Mouse (Mus musculus): Measurements from ENCODE around the gene Txnrd2. TPM values are rescaled to one million over a fixed set of nuclear protein-coding genes. Genes with fewer than 3 reads are reported as not detected.

Gene Txnrd2
- 24.4 and 26.1 TPM in 2 replicates for polyA plus RNA-seq (2015; fragmentation: Nextera tagmentation; extraction: Ambion mirVana)

DNA sequence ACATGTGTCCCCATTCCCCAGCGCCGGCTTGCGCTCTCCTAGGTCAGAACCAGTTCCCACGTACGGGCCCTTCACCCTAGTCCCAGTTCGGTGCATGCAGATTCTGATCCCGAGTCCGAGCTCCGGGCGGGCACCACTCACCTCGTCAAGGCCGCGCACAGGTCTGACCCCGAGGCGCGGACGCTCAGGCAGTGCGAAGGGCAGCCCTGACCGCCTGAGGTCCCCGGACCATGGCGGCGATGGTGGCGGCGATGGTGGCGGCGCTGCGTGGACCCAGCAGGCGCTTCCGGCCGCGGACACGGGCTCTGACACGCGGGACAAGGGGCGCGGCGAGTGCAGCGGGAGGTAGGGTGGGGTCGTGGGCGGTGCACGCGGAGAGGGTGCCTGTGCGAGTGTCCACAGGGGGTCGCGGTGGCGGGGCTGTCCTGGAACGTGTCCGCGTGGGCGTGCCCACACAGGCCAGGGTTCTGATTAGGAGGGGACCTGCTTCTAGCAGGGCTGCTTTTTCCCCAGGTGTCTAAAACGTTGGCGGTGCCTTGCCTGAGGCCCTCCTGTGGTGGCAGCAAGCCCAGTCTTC is at the start of gene Txnrd2:
TSS of gene Txnrd2 (plus strand) at position 170 of the 577 bp plus-strand sequence.
- ATAC-seq (ENCODE audit: insufficient read depth, low FRiP score, low read depth), result peak; percentile 82
- Histone ChIP-seq H3K9ac (peak within 1 kb of the TSS; percentile 91), H3K9me3 (no peaks in the 10 kb centered on the region), H3K4me2 (peak within 1 kb of the TSS; percentile 84), H3K4me3 (replicated peaks) (peak within 1 kb of the TSS; percentile 91), H3K36me3 (peaks cover 9% of the 10 kb centered on the region; the same call in 1 of the 2 replicates), H3K4me1 (peaks cover 14% of the 10 kb centered on the region), H3K27ac (peak within 1 kb of the TSS; percentile 82), H3K27me3 (replicated peaks) (no peaks in the 10 kb centered on the region)
- under 1% methylated on average over 52 of the region's 52 CpGs for WGBS

DNA sequence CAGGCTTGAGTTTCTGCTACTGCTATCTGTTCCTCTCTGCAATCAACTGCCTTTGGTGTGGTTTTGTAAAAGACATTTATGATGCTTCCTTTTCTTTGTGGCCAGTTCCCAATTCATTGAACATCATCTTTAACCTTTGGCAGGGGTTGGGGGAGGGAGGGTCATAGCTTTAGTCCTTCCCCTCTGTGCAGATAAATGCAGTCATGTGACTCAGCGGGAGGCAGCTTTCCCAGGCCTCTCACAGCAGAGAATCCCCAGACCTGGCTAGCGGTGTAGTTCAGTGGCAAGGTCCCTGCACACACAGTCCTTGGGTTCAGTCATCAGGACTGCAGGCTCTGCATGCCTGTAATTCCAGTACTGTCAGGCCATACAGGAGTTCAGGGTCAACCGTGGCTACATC is 49.0 kb upstream of the Txnrd2 start:
- no peak overlapping the region for H3K4me2 ChIP-seq
- no peaks in the 10 kb centered on the region for H3K9me3 ChIP-seq
- H3K4me3 ChIP-seq (replicated peaks), result no peak overlapping the region
- H3K36me3 ChIP-seq, result no peaks in the 10 kb centered on the region
- 34% methylated on average over 3 of the region's 3 CpGs for WGBS
- H3K9ac ChIP-seq, result no peak overlapping the region
- peaks cover 20% of the 10 kb centered on the region for H3K4me1 ChIP-seq
- ATAC-seq (ENCODE audit: insufficient read depth, low FRiP score, low read depth), result peak; percentile 53; the same call in 1 of the 2 replicates
- no peak overlapping the region for H3K27ac ChIP-seq
- H3K27me3 ChIP-seq (replicated peaks), result no peaks in the 10 kb centered on the region

DNA sequence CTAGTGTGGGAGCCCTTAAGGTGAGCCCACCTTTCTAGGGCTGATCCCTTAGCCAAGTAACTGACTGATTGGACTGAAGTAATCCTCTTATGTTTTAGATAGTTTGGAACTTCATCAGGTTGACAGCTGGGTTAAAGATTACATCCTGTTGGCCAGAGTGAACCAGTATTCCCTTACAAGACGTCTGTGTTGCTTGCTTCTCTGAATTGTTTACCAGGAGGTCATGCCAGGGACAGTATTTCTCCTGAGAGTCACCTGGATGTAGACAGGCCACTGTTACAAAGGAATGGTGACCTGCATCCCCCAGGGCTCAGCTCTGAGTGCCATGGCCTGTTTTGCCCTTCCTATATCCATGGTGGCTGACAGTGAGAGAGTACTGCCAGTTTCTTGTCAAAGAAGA is 47.7 kb upstream of the Txnrd2 start:
- H3K4me3 ChIP-seq (replicated peaks), result no peak overlapping the region
- no peaks in the 10 kb centered on the region for H3K27me3 ChIP-seq (replicated peaks)
- no peak overlapping the region for H3K4me2 ChIP-seq
- H3K4me1 ChIP-seq, result peaks cover 22% of the 10 kb centered on the region
- H3K36me3 ChIP-seq, result no peaks in the 10 kb centered on the region
- no peak for ATAC-seq (ENCODE audit: insufficient read depth, low FRiP score, low read depth)
- no peak overlapping the region for H3K27ac ChIP-seq
- no peaks in the 10 kb centered on the region for H3K9me3 ChIP-seq
- no peak overlapping the region for H3K9ac ChIP-seq
- WGBS, result 33% methylated on average over 1 of the region's 1 CpGs

GRCm38 (mm10) chr16:18379338-18380001 is 46.7 kb upstream of the Txnrd2 start:
- Histone ChIP-seq H3K9ac (no peak overlapping the region), H3K4me2 (no peak overlapping the region), H3K27ac (no peak overlapping the region), H3K27me3 (replicated peaks) (no peaks in the 10 kb centered on the region), H3K4me1 (peaks cover 27% of the 10 kb centered on the region), H3K4me3 (replicated peaks) (no peak overlapping the region), H3K36me3 (no peaks in the 10 kb centered on the region), H3K9me3 (no peaks in the 10 kb centered on the region)
- WGBS, result 79% methylated on average over 8 of the region's 8 CpGs
- no peak for ATAC-seq (ENCODE audit: insufficient read depth, low FRiP score, low read depth)

- Histone ChIP-seq H3K9me3 (no peaks in the 10 kb centered on the region), H3K4me3 (replicated peaks) (no peak overlapping the region), H3K9ac (no peak overlapping the region), H3K4me1 (peaks cover 27% of the 10 kb centered on the region), H3K27ac (no peak overlapping the region), H3K36me3 (no peaks in the 10 kb centered on the region), H3K27me3 (replicated peaks) (no peaks in the 10 kb centered on the region), H3K4me2 (no peak overlapping the region)
- no peak for ATAC-seq (ENCODE audit: insufficient read depth, low FRiP score, low read depth)
- 50% methylated on average over 6 of the region's 6 CpGs for WGBS
These were observed 45.6 kb upstream of the Txnrd2 start for GRCm38 (mm10) chr16:18380495-18381063.

- H3K4me1 ChIP-seq, result peaks cover 26% of the 10 kb centered on the region
- no peaks in the 10 kb centered on the region for H3K36me3 ChIP-seq
- H3K9ac ChIP-seq, result no peak overlapping the region
- H3K27me3 ChIP-seq (replicated peaks), result no peaks in the 10 kb centered on the region
- WGBS, result 56% methylated on average over 6 of the region's 6 CpGs
- H3K4me3 ChIP-seq (replicated peaks), result no peak overlapping the region
- peak; percentile 48; the same call in 1 of the 2 replicates for ATAC-seq (ENCODE audit: insufficient read depth, low FRiP score, low read depth)
- peak overlapping the region; percentile 64 for H3K27ac ChIP-seq
- H3K4me2 ChIP-seq, result no peak overlapping the region
- no peaks in the 10 kb centered on the region for H3K9me3 ChIP-seq
These were observed 44.4 kb upstream of the Txnrd2 start for GRCm38 (mm10) chr16:18381621-18382258.

- no peaks in the 10 kb centered on the region for H3K9me3 ChIP-seq
- peaks cover 26% of the 10 kb centered on the region for H3K4me1 ChIP-seq
- no peak overlapping the region for H3K4me2 ChIP-seq
- H3K27me3 ChIP-seq (replicated peaks), result no peaks in the 10 kb centered on the region
- WGBS, result 74% methylated on average over 9 of the region's 9 CpGs
- H3K36me3 ChIP-seq, result no peaks in the 10 kb centered on the region
- no peak overlapping the region for H3K4me3 ChIP-seq (replicated peaks)
- ATAC-seq (ENCODE audit: insufficient read depth, low FRiP score, low read depth), result no peak
- no peak overlapping the region for H3K9ac ChIP-seq
- no peak overlapping the region for H3K27ac ChIP-seq
These were observed 43.0 kb upstream of the Txnrd2 start for GRCm38 (mm10) chr16:18383045-18383726.

- no peak for ATAC-seq (ENCODE audit: insufficient read depth, low FRiP score, low read depth)
- H3K9ac ChIP-seq, result no peak overlapping the region
- H3K27ac ChIP-seq, result no peak overlapping the region
- H3K9me3 ChIP-seq, result no peaks in the 10 kb centered on the region
- no peaks in the 10 kb centered on the region for H3K27me3 ChIP-seq (replicated peaks)
- H3K4me1 ChIP-seq, result peaks cover 31% of the 10 kb centered on the region
- H3K4me2 ChIP-seq, result no peak overlapping the region
- H3K4me3 ChIP-seq (replicated peaks), result no peak overlapping the region
- 38% methylated on average over 3 of the region's 3 CpGs for WGBS
- H3K36me3 ChIP-seq, result no peaks in the 10 kb centered on the region
These were observed 42.4 kb upstream of the Txnrd2 start for GRCm38 (mm10) chr16:18383756-18384155.

- ATAC-seq (ENCODE audit: insufficient read depth, low FRiP score, low read depth), result no peak
- no peak overlapping the region for H3K27ac ChIP-seq
- H3K9ac ChIP-seq, result no peak overlapping the region
- peaks cover 36% of the 10 kb centered on the region for H3K4me1 ChIP-seq
- 81% methylated on average over 7 of the region's 7 CpGs for WGBS
- no peaks in the 10 kb centered on the region for H3K36me3 ChIP-seq
- no peaks in the 10 kb centered on the region for H3K27me3 ChIP-seq (replicated peaks)
- no peaks in the 10 kb centered on the region for H3K9me3 ChIP-seq
- H3K4me2 ChIP-seq, result no peak overlapping the region
- H3K4me3 ChIP-seq (replicated peaks), result no peak overlapping the region
These were observed 42.0 kb upstream of the Txnrd2 start for GRCm38 (mm10) chr16:18384211-18384610.

DNA sequence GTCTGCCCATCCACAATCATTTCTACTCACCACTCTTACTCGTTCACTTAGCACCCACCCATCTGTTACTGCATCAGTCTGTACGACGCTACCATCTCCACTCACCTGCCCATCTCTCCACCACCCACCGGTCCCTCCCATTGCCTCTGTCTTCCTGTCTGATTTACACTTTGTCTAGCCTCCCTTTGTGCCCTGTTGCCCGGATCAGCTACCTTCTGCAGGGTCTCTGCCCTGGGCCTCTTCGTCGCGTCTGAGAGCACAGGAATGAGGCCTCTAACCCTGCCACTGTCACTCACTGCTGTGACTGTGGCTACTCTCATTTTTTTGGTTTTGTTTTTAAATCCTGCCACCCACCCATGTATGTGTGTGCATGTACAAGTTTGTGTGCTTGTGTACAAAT is 41.5 kb upstream of the Txnrd2 start:
- Histone ChIP-seq H3K27me3 (replicated peaks) (no peaks in the 10 kb centered on the region), H3K27ac (no peak overlapping the region), H3K9ac (no peak overlapping the region), H3K9me3 (no peaks in the 10 kb centered on the region), H3K4me3 (replicated peaks) (no peak overlapping the region), H3K4me1 (peaks cover 37% of the 10 kb centered on the region), H3K4me2 (no peak overlapping the region), H3K36me3 (no peaks in the 10 kb centered on the region)
- 79% methylated on average over 8 of the region's 8 CpGs for WGBS
- no peak for ATAC-seq (ENCODE audit: insufficient read depth, low FRiP score, low read depth)

DNA sequence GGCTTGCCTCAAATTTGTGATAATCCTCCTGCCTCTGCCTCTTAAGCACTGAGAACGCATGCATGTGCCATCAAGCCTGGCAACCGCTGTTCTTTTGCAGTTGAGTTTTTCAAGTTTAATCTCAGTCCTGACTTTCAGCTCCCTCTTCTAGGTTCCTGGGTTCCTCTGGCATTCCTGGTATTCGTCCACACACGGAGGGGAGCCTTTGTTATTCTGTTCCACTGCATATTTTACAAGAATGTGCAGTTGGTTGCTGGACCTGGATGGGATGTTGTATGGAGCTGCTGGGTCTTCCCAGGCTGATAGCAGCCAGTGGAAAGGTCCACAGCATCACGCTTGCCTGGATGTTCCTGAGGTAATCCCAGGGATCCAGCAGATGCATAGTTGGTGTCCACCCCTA is 40.8 kb upstream of the Txnrd2 start:
- Histone ChIP-seq H3K27ac (no peak overlapping the region), H3K4me3 (replicated peaks) (no peak overlapping the region), H3K9me3 (no peaks in the 10 kb centered on the region), H3K9ac (no peak overlapping the region), H3K36me3 (no peaks in the 10 kb centered on the region), H3K27me3 (replicated peaks) (no peaks in the 10 kb centered on the region), H3K4me2 (no peak overlapping the region), H3K4me1 (peaks cover 37% of the 10 kb centered on the region)
- WGBS, result 72% methylated on average over 5 of the region's 5 CpGs
- ATAC-seq (ENCODE audit: insufficient read depth, low FRiP score, low read depth), result no peak

All from stomach, embryonic 15.5 days (tissue).